Mouse (Mus musculus): ENCODE data around the gene Lrrk2. TPM values are rescaled to one million over a fixed set of nuclear protein-coding genes. Genes with fewer than 3 reads are reported as not detected.

Gene Lrrk2
- total RNA-seq, 2 experiments from 2014 or later, result 15.0 to 18.0 TPM

- no peak for DNase-seq (ENCODE audit: extremely low spot score in 1 of 2, low spot score in 1 of 2)
Measured at GRCm38 (mm10) chr15:91680116-91680515, 7.1 kb downstream of the Lrrk2 start.

GRCm38 (mm10) chr15:91685880-91686563 lies 13.0 kb downstream of the Lrrk2 start:
- DNase-seq (ENCODE audit: extremely low spot score in 1 of 2, low spot score in 1 of 2), result no peak

DNA sequence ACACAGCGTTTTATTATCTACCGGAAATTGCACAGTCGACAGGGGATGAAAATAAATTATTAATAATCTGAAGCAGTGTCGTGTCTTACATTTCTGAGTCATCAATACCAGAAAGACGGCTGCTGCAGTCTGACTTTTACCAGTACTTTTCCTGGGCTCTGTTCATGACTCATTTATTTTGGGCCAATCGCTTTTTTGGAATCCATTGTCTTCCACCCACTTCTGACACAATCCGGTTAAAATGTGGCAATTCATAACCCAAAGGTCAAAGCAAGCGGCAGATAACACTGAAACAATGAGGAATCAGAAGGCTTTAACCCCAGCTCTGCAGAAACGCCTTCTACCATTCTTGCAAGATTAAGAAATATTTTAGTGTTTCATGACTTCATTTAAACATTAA lies 17.7 kb downstream of the Lrrk2 start:
- no peak for DNase-seq (ENCODE audit: extremely low spot score in 1 of 2, low spot score in 1 of 2)

DNA sequence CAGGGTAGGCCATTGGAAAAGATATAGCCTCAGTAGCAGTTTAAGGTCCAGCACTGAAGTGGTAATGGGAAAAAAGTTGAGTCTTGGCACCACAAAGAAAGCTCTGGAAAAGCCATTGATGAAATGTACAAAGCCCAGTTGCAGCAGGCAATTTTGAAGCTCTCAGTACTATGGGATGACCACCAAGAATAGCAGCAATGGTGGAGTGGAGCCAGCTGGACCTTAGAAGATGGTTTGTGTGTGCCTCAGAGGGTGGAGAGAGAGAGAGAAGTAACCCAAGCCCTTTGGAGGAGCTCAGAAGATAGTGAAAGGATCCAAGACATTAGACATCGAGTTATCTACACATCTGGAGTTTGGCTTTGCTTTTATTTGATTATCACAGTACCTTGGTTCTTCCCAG lies 20.1 kb downstream of the Lrrk2 start:
- DNase-seq (ENCODE audit: extremely low spot score in 1 of 2, low spot score in 1 of 2), result no peak

DNA sequence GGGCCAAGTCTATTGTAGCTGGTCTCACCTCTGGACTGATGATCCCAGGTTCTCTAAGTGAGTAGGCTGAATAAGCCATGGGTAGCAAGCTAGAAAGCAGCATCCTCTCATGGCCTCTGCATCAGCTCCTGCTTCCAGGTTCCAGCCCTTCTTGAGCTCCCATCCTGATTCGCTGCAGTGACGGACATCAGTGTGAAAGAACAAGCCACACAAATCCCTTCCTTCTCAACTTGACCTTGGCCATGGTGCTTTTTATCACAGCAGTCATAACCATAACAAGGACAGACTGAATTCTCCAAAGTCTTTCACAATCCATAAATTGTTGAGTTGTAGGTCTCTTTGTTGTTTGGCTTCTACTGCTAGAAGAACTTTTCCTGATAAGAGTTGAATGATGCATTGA lies 20.9 kb downstream of the Lrrk2 start:
- no peak for DNase-seq (ENCODE audit: extremely low spot score in 1 of 2, low spot score in 1 of 2)

DNA sequence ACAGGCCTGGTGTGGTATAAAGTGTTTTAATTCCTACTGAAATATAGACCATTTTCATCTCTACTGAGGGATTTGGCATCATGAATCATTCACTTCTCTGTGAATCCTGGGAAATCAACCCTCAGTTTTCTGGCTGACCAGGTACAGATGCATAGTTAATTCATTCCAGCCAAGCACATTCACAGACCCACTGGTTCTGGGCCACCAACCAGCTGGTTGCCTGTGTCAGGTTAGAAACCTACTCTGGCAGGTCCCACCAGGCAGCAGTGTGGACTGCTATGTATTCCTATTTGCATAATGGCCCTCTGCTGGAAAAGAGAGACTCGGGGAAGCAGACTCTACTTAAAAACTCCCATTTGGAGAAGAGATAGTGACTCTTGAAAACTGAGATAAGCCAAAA lies 27.9 kb downstream of the Lrrk2 start:
- no peak for DNase-seq (ENCODE audit: extremely low spot score in 1 of 2, low spot score in 1 of 2)

DNA sequence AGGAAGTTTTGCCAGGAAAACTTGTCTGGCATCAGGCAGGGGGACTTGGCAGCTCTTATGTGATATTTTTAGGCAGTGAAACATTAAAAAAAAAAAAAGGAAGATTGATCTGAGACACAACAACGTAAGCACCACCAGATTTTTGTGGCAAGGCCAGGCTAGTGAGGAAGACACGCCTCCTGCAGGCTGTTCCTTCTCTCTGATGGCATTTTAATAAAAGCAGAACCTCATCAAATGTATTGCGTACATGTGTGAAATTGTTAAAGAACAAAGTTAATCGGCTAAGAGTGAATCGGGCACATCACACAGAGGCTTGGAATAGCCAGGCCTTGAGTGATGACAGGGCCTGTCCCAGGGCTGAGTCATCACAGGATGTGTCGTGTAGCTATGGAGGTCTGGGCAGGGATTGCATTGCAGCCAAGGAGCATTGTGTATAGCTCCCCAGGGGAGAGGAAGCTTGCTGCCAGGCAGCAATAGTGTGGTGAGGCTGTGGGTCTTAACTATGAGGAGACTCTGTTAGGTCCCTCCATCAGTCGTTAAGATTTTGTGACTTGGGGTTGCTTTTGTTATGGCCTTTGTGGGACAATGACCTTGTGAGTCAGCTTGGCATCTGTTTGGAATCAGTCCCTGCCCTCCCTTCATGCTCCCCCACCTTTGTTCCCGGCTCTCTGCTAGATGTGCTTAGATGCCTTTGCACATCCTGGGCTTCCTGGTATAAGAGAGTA lies 30.2 kb downstream of the Lrrk2 start:
- DNase-seq (ENCODE audit: extremely low spot score in 1 of 2, low spot score in 1 of 2), result peak in 1 of 2 experiments; percentile 8

DNA sequence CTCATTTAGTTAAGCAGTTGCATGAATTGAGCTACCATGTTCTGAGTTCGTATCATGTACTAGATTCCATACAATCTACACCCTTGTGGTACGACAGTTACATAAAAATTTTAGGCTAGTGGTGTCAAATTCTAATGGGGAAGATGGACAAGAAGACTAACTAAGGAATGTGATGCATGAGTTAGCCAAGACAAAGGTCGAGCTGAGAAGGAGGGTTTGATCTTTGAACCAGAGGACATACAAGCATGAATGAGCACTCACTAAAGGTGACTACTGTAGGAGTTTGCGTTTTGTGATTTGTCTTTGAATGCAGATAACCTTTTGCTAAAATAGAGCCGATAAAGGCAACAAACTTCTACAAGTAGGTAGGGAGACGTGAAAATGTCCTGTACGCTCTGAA lies 31.1 kb downstream of the Lrrk2 start:
- DNase-seq (ENCODE audit: extremely low spot score in 1 of 2, low spot score in 1 of 2), result no peak

GRCm38 (mm10) chr15:91709207-91710130 lies 36.5 kb downstream of the Lrrk2 start:
- no peak for DNase-seq (ENCODE audit: extremely low spot score in 1 of 2, low spot score in 1 of 2)

DNA sequence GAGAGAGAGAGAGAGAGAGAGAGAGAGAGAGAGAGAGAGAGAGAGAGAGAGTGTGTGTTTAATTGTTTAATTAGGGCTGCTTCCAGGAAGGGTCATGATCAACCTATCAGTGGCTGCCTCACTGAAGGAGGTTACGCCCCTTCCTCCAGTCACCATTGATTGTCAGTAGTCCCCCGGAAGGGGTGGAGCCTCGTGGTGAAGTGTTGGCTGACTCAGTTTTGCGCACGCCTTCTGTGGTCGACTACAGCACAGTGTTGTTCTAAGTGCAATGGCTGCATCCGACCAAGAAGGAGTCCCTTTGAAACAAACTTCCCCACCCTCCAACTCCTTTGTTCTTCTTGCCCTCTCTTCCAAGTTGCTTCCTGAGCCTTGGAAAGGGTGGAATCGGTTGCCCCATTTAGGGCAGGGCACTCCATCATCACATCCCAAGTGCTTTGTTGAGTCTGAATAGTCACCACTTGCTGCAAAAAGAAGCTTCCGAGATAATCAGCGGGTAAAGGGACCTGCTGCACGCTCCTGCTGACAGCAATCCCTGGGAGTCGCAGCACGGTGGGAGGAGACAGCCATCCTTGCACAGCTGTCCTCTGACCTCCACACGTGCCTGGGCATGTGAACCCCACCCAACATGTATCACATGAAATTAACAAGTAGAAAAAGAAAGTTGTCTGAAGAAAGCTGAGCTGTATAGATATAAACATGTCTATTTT lies 62.4 kb downstream of the Lrrk2 start:
- no peak for DNase-seq (ENCODE audit: extremely low spot score in 1 of 2, low spot score in 1 of 2)

DNA sequence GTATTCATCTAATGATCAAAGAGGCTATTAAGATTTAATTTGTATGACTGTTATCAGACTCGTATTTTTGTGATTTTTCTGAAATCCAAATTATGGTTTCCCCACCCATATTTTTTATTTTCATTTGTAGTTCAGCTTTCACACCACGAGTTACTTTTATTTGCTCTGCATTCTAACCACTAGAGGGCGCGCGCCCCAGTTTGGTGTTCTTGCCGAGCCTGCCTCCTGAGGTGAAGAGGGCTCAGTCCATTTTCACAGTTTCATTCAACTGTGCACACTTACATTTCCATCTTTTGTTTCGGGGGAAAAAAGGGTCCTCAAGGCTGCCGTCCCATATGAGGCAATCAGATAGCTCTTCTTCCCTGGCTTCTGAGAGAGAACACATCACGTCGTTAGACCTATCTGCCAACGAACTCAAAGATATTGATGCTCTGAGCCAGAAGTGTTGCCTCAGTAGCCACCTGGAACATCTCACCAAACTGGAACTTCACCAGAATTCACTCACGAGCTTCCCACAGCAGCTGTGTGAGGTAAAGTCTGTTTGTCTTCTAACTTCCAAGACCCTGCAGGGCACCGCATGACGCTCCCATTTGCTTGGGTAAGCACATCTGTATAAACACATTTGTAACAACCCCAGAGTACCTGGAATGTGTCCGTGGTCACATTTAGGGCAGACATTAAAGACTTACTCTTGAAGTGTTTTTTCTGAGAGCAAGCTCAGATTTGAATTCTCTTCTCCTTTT lies 64.0 kb downstream of the Lrrk2 start:
- DNase-seq (ENCODE audit: extremely low spot score in 1 of 2, low spot score in 1 of 2), result peak; percentile 15 to 60

DNA sequence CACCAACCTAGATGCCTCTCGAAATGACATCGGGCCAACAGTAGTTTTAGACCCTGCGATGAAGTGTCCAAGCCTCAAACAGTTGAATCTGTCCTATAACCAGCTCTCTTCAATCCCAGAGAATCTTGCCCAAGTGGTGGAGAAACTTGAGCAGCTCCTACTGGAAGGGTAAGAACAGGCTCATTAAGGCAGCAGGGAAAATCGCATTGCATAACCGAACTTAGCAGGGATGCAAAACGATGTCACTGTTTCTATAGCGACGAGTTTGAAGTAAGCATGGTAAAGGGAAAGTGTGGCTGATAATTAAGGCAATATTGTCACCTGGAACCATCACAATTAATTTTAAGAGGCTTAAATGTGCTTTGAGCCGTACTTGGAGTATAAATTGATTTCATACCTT lies 65.8 kb downstream of the Lrrk2 start:
- no peak for DNase-seq (ENCODE audit: extremely low spot score in 1 of 2, low spot score in 1 of 2)

DNA sequence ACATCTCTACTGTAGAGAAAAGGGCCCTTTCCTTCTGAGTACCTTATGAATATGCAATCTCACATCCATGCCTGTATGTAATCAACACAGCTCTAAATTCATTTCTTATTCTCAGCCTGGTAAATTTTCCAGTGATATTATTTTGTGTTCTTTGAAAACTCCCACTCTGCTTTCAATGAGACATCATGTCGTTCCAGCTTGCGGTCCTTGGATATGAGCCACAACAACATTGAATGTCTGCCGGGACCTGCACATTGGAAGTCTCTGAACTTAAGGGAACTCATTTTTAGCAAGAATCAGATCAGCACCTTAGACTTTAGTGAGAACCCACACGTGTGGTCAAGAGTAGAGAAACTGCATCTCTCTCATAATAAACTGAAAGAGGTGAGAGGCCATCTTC lies 72.5 kb downstream of the Lrrk2 start:
- DNase-seq (ENCODE audit: extremely low spot score in 1 of 2, low spot score in 1 of 2), result peak in 1 of 2 experiments; percentile 13

- DNase-seq (ENCODE audit: extremely low spot score in 1 of 2, low spot score in 1 of 2), result peak; percentile 40 to 65
Measured at GRCm38 (mm10) chr15:91752111-91752510, 79.1 kb downstream of the Lrrk2 start.

GRCm38 (mm10) chr15:91753378-91754080 lies 80.6 kb downstream of the Lrrk2 start:
- DNase-seq (ENCODE audit: extremely low spot score in 1 of 2, low spot score in 1 of 2), result no peak

- peak; percentile 40 to 78 for DNase-seq (ENCODE audit: extremely low spot score in 1 of 2, low spot score in 1 of 2)
Measured at GRCm38 (mm10) chr15:91754546-91754945, 81.6 kb downstream of the Lrrk2 start.

- no peak for DNase-seq (ENCODE audit: extremely low spot score in 1 of 2, low spot score in 1 of 2)
Measured at GRCm38 (mm10) chr15:91755756-91756155, 82.8 kb downstream of the Lrrk2 start.

DNA sequence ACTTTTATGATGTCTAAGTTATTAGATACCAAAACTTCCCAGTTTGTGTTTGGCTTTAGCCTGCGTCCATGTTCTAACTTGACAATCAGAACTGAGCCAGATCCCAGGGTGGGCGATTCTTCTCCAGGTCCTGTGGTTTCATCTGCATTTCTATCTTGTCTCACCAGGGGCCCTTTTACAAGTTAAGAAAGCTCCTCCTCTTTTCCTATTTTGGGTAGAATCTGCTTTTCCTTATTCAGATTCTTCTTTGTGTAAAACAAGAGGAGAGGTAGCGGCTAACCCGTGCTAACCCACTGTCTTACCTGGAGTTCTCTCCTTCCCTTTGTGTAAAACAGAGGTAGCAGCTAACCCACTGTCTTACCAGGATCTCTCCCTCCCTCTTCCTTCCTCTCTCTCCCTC lies 99.1 kb downstream of the Lrrk2 start:
- DNase-seq (ENCODE audit: extremely low spot score in 1 of 2, low spot score in 1 of 2), result no peak

GRCm38 (mm10) chr15:91779166-91779565 lies 106.2 kb downstream of the Lrrk2 start:
- DNase-seq (ENCODE audit: extremely low spot score in 1 of 2, low spot score in 1 of 2), result no peak

Measured in layer of hippocampus, postnatal 25 days (tissue).